Mouse (Mus musculus) thymus, adult 2 months (tissue): ENCODE data around the gene Hnf4a. TPM values are rescaled to one million over a fixed set of nuclear protein-coding genes. Genes with fewer than 3 reads are reported as not detected.

Experiments
- DNase-seq: peaks from one replicate; pipeline ENCODE4 v3.0.0; 2021
- H3K27ac ChIP-seq: fragments of 200-500 bp; 2 replicates; pipeline ENCODE4 v1.5.1; 2012; ENCODE audit warnings: low read length, control low read depth; ENCODE audit not compliant: control insufficient read depth, insufficient read depth
- H3K27me3 ChIP-seq: fragments of 200-500 bp; 2 replicates; pipeline ENCODE4 v1.6.1; 2012; ENCODE audit warnings: mild to moderate bottlenecking, low read length, moderate library complexity, mixed read lengths; ENCODE audit not compliant: control insufficient read depth, insufficient read depth
- H3K36me3 ChIP-seq: fragments of 200-500 bp; 2 replicates; pipeline ENCODE4 v1.6.1; 2012; ENCODE audit warnings: mild to moderate bottlenecking, low read length, moderate library complexity; ENCODE audit not compliant: control insufficient read depth, insufficient read depth
- H3K4me1 ChIP-seq: fragments of 200-500 bp; replicated peaks from 2 replicates; pipeline ENCODE4 v1.6.1; 2012; ENCODE audit warnings: low read length; ENCODE audit not compliant: control insufficient read depth, insufficient read depth
- H3K4me3 ChIP-seq: fragments of 200-500 bp; 2 replicates; pipeline ENCODE4 v1.5.1; 2012; ENCODE audit warnings: mild to moderate bottlenecking, low read length, control low read depth, moderate library complexity; ENCODE audit not compliant: control insufficient read depth, insufficient read depth
- CTCF ChIP-seq: fragments of 200-500 bp; IDR thresholded peaks from 2 replicates; pipeline ENCODE4 v1.5.1; 2012; ENCODE audit warnings: mild to moderate bottlenecking, control low read depth, low read length, moderate library complexity, borderline replicate concordance; ENCODE audit not compliant: control insufficient read depth, poor library complexity, insufficient read depth; ENCODE audit errors: extremely low read depth
- POLR2A ChIP-seq: fragments of 200-500 bp; IDR thresholded peaks from 2 replicates; pipeline ENCODE4 v1.6.1; 2012; ENCODE audit warnings: mild to moderate bottlenecking, low read length, control low read depth, moderate library complexity; ENCODE audit not compliant: control insufficient read depth, poor library complexity, insufficient read depth; ENCODE audit errors: extremely low read depth
- WGBS: fragments of 180-500 bp; shearing (Covaris S2); methylation state at CpG from one replicate; pipeline ENCODE4 v1.1.7; 2018; 5-methylcytosine and 5-hydroxymethylcytosine counted together
- polyA plus RNA-seq: library from polyadenylated mRNA; depleted of rRNA; stranded (reverse); fragments of >200 nt; gene quantifications from 2 replicates; pipeline ENCODE4 v1.2.3, GENCODE M21; 2012

The Hnf4a gene
- polyA plus RNA-seq, 1 experiment = 0.44 TPM

- Histone ChIP-seq H3K27ac (no peak overlapping the region), H3K4me1 (no peaks in the 10 kb centered on the region), H3K27me3 (no peaks in the 10 kb centered on the region), H3K4me3 (no peak overlapping the region), H3K36me3 (no peaks in the 10 kb centered on the region)
- no peak for DNase-seq
- TF ChIP-seq CTCF = no peak
- 64% methylated on average over 2 of the region's 2 CpGs for WGBS
Observed at GRCm38 (mm10) chr2:163502219-163502618, 4.4 kb upstream of the Hnf4a start.

DNA sequence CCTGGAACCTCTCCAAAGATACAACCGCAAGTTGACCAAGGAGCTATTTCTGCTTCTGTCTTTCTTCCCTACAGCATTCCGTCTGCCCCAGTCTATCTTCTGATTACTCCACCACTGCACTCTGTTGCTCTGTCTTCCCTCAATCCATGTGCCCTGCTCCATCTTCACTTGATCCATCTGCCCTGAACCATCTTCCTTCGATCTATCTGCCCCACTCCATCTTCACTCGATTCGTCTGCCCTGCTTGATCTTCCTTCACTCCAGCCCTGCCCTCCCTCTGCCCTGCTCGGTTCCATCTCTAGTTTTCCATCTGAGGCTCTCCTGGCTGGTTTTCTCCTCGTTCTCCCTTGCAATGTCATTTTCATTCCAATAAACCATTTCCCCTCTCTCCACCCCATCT, 3.4 kb upstream of the Hnf4a start:
- H3K4me3 ChIP-seq = no peak overlapping the region
- no peaks in the 10 kb centered on the region for H3K36me3 ChIP-seq
- no peak overlapping the region for H3K27ac ChIP-seq
- DNase-seq = no peak
- no peaks in the 10 kb centered on the region for H3K4me1 ChIP-seq
- H3K27me3 ChIP-seq = no peaks in the 10 kb centered on the region
- TF ChIP-seq POLR2A = no peak
- TF ChIP-seq CTCF = no peak
- 78% methylated on average over 7 of the region's 7 CpGs for WGBS

DNA sequence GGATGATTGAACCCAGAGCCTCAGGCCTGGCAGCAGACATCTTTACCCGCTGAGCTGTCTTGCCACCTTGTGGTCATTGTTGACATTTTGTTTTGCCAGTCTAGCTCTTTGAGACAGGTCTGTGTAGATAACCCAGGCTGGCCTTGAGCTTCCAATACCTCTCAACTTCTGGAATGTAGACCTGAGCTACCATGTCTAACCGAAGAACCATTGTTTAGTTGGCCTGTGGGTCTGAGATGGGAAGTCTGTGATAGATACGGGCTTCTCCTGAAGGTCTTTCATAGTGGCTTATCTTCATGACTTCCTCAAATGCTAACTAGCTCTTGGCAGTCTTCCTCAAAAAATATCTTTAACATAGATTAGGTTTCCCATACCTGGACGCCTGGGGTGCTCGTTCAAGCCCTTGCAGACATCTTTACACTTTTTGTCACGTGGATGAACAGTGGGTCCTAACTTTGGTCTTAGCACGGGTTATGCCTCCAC, 19.2 kb downstream of the Hnf4a start:
- H3K4me1 ChIP-seq = no peaks in the 10 kb centered on the region
- 75% methylated on average over 7 of the region's 7 CpGs for WGBS
- no peak overlapping the region for H3K4me3 ChIP-seq
- H3K27ac ChIP-seq = no peak overlapping the region
- TF ChIP-seq CTCF = no peak
- no peak for TF ChIP-seq POLR2A
- no peaks in the 10 kb centered on the region for H3K27me3 ChIP-seq
- no peaks in the 10 kb centered on the region for H3K36me3 ChIP-seq
- no peak for DNase-seq

DNA sequence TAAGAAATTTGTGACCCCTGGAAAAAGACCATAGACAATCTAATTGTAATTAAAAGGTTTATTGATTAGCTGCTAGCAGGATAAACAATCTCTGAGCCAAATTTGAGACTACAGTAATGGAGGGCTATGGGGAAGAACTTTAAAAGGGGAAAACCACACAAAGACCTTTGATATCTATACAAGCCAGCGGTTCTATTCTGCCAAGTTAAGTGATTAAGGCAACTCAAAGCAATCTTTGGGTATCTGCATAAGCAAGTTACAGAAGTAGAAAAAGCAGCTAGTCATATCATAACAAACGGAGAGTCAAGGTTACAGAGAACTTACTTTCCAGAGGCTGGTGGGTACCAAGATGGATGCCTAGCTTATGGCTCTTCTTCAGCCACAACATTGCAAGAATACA, 20.9 kb downstream of the Hnf4a start:
- no peaks in the 10 kb centered on the region for H3K4me1 ChIP-seq
- 63% methylated on average over 2 of the region's 2 CpGs for WGBS
- no peak overlapping the region for H3K27ac ChIP-seq

DNA sequence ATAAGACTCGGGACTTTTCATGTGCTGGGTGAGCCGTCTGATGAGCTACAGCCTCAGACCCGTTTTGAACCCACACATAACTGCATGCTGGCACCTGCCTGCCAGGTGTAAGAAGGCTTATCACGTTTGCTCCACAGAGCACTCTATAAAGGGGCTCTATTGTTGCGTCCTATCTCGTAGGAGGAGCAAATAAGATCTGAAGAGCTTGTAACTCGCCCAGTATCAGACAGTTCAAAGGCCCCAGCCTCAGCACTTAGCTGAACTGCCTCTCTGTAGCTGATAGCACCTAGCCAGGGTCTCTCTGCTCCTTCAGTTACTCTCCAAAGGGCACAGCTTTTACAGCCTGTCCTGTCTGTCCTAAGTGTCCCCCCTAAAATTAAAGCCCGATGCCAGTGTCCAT, 23.8 kb downstream of the Hnf4a start:
- Histone ChIP-seq H3K27me3 (no peaks in the 10 kb centered on the region), H3K36me3 (no peaks in the 10 kb centered on the region), H3K27ac (no peak overlapping the region), H3K4me1 (no peaks in the 10 kb centered on the region), H3K4me3 (no peak overlapping the region)
- no peak for TF ChIP-seq POLR2A
- no peak for TF ChIP-seq CTCF
- no peak for DNase-seq
- WGBS = 64% methylated on average over 8 of the region's 8 CpGs

More for the DNA sequence above, 20.9 kb downstream of the Hnf4a start:
- DNase-seq = no peak
- Histone ChIP-seq H3K27me3 (no peaks in the 10 kb centered on the region), H3K4me3 (no peak overlapping the region), H3K36me3 (no peaks in the 10 kb centered on the region)
- TF ChIP-seq CTCF = no peak
- TF ChIP-seq POLR2A = no peak

DNA sequence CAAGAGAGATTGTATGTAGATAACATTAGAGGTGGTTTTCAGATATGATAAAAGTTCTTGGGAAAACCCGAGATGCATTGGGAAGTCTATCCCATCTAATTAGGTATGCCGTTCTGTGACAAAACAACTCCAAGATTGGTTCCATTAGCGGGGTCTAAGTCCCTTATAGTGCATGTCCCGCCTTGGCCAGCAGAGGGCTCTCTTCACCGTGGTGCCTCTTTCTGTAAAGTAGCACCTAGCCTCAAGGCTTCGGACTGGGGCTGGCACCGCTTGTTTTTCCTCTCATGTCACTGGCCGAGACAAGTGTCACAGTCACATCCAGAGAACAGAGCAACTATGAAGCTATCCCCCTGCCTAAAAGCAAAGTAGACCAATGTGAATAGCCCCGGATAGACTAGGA, 25.3 kb downstream of the Hnf4a start:
- no peaks in the 10 kb centered on the region for H3K4me1 ChIP-seq
- no peak overlapping the region for H3K27ac ChIP-seq
- H3K4me3 ChIP-seq = no peak overlapping the region
- peak; percentile 79 for DNase-seq
- no peaks in the 10 kb centered on the region for H3K27me3 ChIP-seq
- TF ChIP-seq CTCF (peak; percentile 69; the same call in 1 of the 2 replicates), POLR2A (no peak)
- H3K36me3 ChIP-seq = no peaks in the 10 kb centered on the region
- WGBS = 16% methylated on average over 9 of the region's 9 CpGs

GRCm38 (mm10) chr2:163533226-163533625, 26.6 kb downstream of the Hnf4a start:
- no peaks in the 10 kb centered on the region for H3K36me3 ChIP-seq
- no peaks in the 10 kb centered on the region for H3K4me1 ChIP-seq
- WGBS = 95% methylated on average over 9 of the region's 9 CpGs
- DNase-seq = no peak
- H3K27me3 ChIP-seq = no peaks in the 10 kb centered on the region
- H3K27ac ChIP-seq = no peak overlapping the region
- H3K4me3 ChIP-seq = no peak overlapping the region
- TF ChIP-seq CTCF = no peak
- TF ChIP-seq POLR2A = no peak
